Mouse (Mus musculus): ENCODE data around the gene Smgc. TPM values are rescaled to one million over a fixed set of nuclear protein-coding genes. Genes with fewer than 3 reads are reported as not detected.

Smgc gene
- not detected in 2 replicates for polyA plus RNA-seq (2012; rRNA removed; ENCODE audit: low replicate concordance)

DNA sequence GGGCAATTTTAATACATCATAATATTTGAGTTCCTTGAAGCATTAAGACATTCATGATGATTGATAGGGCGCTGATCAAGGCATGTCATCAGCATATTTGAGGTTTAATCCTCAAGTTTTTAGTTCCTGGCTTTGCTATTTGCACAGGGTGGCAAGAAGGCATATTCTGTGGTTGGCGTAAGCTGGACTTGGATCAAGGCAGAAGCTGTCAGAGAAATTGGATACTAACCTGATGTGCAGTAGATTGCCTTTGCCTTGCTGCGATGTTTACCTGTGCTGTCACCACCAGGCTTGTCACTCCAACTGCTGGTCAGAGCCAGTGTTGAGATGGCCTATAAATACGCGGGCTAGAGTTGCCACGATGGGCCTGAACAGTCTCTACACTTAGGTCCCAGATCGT lies at the start of gene Smgc:
TSS of gene Smgc (plus strand) at position 301 of the 400 bp plus-strand sequence.

Other genes starting within 250 kb of the Smgc start
- 0.18 and 0.31 TPM in 2 replicates for gene Lrrk2, start 165.1 kb upstream of the Smgc start, polyA plus RNA-seq (2012; rRNA removed; ENCODE audit: low replicate concordance)
- gene Cntn1, start 212.9 kb downstream of the Smgc start, polyA plus RNA-seq (2012; rRNA removed; ENCODE audit: low replicate concordance) = 0.17 and 0.27 TPM in 2 replicates